Mouse (Mus musculus): ENCODE results near the gene Car15. TPM values are rescaled to one million over a fixed set of nuclear protein-coding genes. Genes with fewer than 3 reads are reported as not detected.
A peak's percentile ranks its signal among the peaks of the same experiment; 100 is the strongest.

Gene Car15
- polyA plus RNA-seq, 1 experiment from 2014 or later = 1.4 TPM

DNA sequence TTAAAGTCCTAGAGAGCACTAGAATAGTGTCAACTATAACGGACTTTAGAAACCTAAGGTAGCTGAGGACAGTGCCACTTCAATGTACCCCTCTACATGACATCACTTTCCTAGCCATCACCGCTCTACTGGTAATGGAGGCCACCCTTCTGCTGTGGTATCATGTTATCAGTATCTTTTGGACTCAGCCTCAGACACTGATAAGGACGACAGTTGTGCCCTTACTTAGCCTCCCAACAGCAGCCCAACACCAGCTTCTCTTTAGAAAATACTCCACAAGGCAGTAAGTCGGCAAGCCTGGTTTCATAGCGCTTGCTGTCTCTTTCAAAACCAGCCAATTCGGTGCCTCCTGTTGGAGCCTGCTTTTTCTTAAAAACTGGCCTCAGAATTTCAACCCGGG lies 3.6 kb downstream of the Car15 start:
- in situ Hi-C loops (cut with MboI; ENCODE audit: low pct_unique_long_range_greater_than_20kb) = no loop called here
- H3K27me3 ChIP-seq = peaks cover 17% of the 10 kb centered on the region
- ATAC-seq = no peak
- no peak for DNase-seq (ENCODE audit: low read depth, low spot score)
- TF ChIP-seq CTCF (IDR thresholded peaks at IDR 0.05) = no peak
- POLR2A ChIA-PET = interaction anchor here (1.6 kb wide), 1 partner anchor 22 kb away, joined by 4 read pairs; no protein-coding TSS in a partner anchor
- CTCF ChIA-PET = interaction anchor here (0.7 to 1.7 kb wide), 3 partner anchors 10 to 14 kb away, joined by 3 to 7 read pairs (median 4); no protein-coding TSS in a partner anchor

DNA sequence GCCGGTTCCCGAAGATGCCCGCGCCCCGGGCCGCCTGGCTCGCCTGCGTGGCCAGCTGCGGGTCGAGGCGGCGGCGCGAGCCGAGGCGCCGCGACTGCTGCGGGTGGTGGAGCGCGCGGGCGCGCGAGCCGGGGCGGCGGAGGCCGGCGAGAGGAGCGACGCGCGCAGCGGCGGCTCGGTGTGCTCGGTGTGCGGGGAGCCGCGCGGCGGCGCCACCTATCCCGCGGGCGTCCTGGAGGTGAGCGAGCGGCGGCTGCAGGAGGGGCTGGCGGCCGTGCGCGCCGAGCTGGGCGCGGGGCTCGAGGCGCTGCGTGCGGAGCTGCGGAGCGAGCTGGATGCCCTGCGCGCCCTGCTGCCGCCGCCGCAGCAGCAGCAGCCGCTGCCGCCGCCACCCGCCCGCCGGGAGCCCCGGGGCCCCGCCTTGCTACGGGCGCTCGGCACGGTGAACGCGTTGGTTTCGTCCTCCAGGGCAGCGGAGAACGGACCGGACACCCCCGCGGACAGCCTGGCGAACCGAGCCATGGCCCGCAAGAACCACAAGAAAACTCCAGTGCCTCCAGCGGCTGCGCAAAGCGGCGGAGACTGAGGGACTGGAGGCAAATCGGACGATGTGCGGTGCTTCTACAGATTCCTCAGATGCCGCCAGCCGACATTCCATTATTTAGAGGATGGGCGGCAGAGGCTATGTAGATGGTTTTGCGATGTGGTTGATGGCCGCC lies 4.3 kb downstream of the Car15 start:
- CTCF ChIA-PET = interaction anchor here (0.7 to 1.7 kb wide), 4 partner anchors 9 to 15 kb away, joined by 3 to 7 read pairs (median 4); no protein-coding TSS in a partner anchor
- no peak for ATAC-seq
- no peak for TF ChIP-seq CTCF (IDR thresholded peaks at IDR 0.05)
- in situ Hi-C loops (cut with MboI; ENCODE audit: low pct_unique_long_range_greater_than_20kb) = no loop called here
- DNase-seq (ENCODE audit: low read depth, low spot score) = no peak
- POLR2A ChIA-PET = interaction anchor here (1.6 kb wide), 1 partner anchor 21 kb away, joined by 4 read pairs; no protein-coding TSS in a partner anchor
- peaks cover 17% of the 10 kb centered on the region for H3K27me3 ChIP-seq

DNA sequence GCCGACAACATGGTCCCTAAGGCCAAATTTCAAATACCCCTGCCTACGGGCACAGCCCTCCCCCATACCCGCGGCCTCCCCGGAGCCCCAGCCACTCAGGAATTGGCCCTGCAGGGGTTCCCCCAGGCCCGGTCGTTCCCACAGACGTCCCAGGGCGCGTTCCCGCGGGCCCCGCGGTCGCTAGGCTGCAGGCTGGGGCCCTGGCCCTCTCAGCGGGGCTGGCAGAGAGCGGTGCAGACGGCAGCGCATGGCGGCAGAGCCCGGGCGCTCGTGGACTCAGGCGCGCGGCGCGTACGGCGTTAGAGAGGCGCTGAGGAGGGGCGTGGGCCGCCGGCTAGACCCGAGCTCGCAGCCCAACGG lies 4.9 kb downstream of the Car15 start:
- POLR2A ChIA-PET = interaction anchor here (1.6 kb wide), 1 partner anchor 21 kb away, joined by 4 read pairs; no protein-coding TSS in a partner anchor
- in situ Hi-C loops (cut with MboI; ENCODE audit: low pct_unique_long_range_greater_than_20kb) = no loop called here
- peaks cover 17% of the 10 kb centered on the region for H3K27me3 ChIP-seq
- ATAC-seq (no peak), DNase-seq (ENCODE audit: low read depth, low spot score) (no peak)
- CTCF ChIA-PET = interaction anchor here (0.9 to 1.7 kb wide), 2 partner anchors 14 to 16 kb away, joined by 3 to 7 read pairs; no protein-coding TSS in a partner anchor
- TF ChIP-seq CTCF (IDR thresholded peaks at IDR 0.05) = no peak

DNA sequence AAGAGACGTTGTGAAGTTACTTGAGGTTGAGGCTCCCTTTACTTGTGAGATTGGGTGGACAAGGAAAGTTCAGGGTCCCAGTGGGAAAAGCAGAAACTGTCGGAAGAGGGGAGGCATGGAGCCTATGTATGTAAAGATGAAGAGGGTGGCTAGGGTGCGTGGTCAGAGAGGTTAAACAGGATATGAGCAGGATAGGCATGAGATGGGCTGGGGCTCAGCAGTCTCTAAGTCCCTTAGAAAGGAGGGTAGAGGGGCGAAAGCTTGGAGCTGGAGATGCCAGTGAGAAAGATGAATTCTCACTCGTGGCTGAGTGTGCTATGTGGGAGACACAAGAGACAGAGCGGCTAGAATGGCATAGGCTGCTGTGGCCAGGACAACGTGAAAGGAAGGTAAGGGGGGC lies 5.3 kb downstream of the Car15 start, which contains the start of gene B830017H08Rik:
TSS of gene B830017H08Rik (plus strand) at position 301 of the 400 bp plus-strand sequence.
- in situ Hi-C loops (cut with MboI; ENCODE audit: low pct_unique_long_range_greater_than_20kb) = no loop called here

DNA sequence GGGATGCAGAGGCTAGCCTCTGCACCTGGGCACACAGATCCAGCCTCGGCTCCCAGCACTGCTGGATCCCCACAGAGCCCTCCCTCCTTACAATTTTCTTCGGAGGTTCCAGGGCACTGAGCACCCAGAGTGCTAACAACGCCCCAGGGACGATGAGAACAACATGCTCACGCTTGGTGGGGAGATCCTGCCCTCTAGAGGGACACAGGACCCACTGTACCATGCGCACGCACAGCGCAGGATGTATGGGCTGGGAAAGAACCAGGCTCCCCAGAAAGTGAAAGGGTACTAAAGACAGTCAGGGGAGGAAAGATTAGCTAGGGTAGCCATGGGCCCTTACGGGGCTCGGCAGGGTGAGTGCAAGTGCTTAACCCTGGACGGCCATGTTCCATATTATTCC lies 6.4 kb downstream of the Car15 start:
- ATAC-seq (no peak), DNase-seq (ENCODE audit: low read depth, low spot score) (no peak)
- no peak for TF ChIP-seq CTCF (IDR thresholded peaks at IDR 0.05)
- in situ Hi-C loops (cut with MboI; ENCODE audit: low pct_unique_long_range_greater_than_20kb) = no loop called here
- CTCF ChIA-PET = interaction anchor here (1.0 to 1.6 kb wide), 6 partner anchors 14 to 99 kb away, joined by 3 to 5 read pairs (median 3); partner anchors contain the start of gene Med15
- peaks cover 17% of the 10 kb centered on the region for H3K27me3 ChIP-seq
- POLR2A ChIA-PET = no interaction called here

More for the DNA sequence above, 5.3 kb downstream of the Car15 start, which contains the start of gene B830017H08Rik:
- H3K27me3 ChIP-seq = peaks cover 17% of the 10 kb centered on the region
- ChIA-PET CTCF (interaction anchor here (1.6 kb wide), 1 partner anchor 13 kb away, joined by 3 read pairs; no protein-coding TSS in a partner anchor), POLR2A (no interaction called here)
- TF ChIP-seq CTCF (IDR thresholded peaks at IDR 0.05) = no peak
- ATAC-seq = no peak
- no peak for DNase-seq (ENCODE audit: low read depth, low spot score)

DNA sequence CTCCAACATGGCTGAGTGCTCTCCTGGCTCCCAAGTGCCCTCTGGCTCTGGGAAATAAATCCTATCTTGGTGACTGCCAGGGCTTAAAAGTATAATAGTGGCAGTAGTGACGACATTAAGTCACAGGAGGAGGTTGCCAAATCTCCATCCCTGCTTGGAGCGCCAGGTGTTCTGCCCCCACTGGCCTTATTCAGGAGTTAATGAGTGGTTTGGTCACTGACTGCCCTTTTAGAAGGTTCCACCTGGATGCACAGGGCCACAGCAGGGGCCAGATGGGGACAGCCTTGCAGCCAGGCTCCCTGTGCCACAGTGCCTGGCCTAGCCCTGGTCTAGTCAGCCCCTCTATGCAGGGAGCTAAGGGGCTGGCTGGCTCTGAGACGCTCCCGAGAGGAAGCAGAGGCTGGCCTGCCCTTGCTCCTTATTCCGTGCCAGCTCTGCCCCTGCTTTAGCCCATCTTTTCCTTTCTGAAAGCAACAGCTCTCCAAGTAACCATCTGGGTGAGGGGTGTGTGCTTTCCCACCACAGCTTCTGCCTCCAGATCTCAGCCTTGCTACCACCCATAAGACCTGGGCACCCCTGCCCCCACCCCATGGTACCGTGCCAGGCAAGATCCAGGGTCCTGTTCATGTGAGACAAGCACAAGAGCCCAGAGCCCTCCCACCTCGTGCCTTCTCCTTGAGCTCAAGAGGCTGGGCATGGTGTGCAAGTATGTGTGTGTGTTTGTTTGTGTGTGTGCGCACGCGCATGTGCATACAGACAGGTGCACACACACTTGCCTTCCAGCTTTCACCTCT lies 7.6 kb downstream of the Car15 start:
- CTCF ChIA-PET = interaction anchor here (0.8 to 2.1 kb wide), 7 partner anchors 10 to 98 kb away, joined by 3 to 12 read pairs (median 3); partner anchors contain the start of gene Med15
- DNase-seq (ENCODE audit: low read depth, low spot score) (no peak), ATAC-seq (peak; percentile 31)
- no peak for TF ChIP-seq CTCF (IDR thresholded peaks at IDR 0.05)
- peaks cover 17% of the 10 kb centered on the region for H3K27me3 ChIP-seq
- POLR2A ChIA-PET = interaction anchor here (0.7 to 1.3 kb wide), 3 partner anchors 14 to 21 kb away, joined by 3 to 4 read pairs (median 3); no protein-coding TSS in a partner anchor
- in situ Hi-C loops (cut with MboI; ENCODE audit: low pct_unique_long_range_greater_than_20kb) = no loop called here

DNA sequence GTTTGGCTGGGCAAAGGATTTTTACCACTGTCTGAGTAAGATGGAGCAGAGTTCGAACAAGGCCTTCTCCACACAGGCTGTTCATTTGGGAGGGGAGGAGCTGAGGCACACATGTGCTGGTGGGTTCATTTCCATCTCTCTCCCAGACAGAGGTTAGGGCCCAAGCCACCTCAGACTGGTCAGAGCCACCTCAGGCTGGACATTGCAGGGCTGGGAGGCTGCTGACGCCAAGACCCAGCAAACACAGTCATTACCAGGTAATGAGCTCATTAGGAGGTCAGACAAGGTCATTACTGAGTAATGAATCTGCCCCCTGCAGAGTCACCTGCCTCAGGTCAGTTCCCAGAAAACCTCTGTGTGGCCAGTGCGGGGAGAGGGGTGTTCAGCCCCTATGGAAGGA lies 9.3 kb downstream of the Car15 start:
- in situ Hi-C loops (cut with MboI; ENCODE audit: low pct_unique_long_range_greater_than_20kb) = no loop called here
- DNase-seq (ENCODE audit: low read depth, low spot score) (no peak), ATAC-seq (no peak)
- TF ChIP-seq CTCF (IDR thresholded peaks at IDR 0.05) = no peak
- H3K27me3 ChIP-seq = peaks cover 9% of the 10 kb centered on the region
- CTCF ChIA-PET = interaction anchor here (0.8 to 2.1 kb wide), 2 partner anchors 16 to 20 kb away, joined by 3 to 12 read pairs; no protein-coding TSS in a partner anchor
- POLR2A ChIA-PET = no interaction called here

DNA sequence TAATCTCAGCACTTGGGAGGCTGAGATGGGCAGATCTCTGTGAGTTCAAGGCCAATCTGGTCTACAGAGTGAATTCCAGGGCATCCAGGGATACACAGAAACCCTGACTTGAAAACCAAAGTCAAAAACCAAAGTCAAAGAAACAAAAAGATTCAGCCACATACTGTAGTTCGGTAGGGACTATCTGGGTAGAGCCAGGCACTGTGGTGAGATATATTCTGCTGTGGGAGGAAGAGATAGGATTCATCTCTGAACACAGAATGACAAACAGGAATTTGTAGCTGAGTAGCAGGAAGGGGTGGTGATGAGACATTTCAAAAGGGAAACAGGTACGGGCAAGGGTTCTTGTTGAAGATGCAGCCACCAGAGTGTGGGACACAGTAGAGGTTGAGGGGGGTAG lies 9.9 kb downstream of the Car15 start:
- peaks cover 7% of the 10 kb centered on the region for H3K27me3 ChIP-seq
- DNase-seq (ENCODE audit: low read depth, low spot score) = no peak
- ATAC-seq = no peak
- POLR2A ChIA-PET = no interaction called here
- CTCF ChIA-PET = no interaction called here
- TF ChIP-seq CTCF (IDR thresholded peaks at IDR 0.05) = no peak
- in situ Hi-C loops (cut with MboI; ENCODE audit: low pct_unique_long_range_greater_than_20kb) = no loop called here

DNA sequence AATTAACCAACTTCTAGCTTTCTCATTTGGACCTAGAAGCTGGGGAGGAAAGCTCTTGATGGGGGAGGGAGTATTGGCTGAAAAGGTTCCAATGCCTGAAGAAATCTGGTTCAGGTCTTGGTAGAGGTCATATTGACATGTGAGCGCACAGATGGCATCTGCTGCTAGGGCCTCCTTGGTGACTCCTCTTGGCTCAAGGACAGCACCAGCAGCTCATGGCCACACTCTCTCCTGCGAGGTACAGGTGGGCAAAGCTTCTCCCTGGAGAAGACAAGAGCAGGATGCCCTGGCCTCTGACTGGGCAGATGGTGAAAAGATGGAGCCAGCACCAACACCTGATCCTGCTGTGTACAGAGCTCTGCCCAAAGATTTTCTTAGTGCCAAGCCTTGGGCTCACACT lies 11.7 kb downstream of the Car15 start:
- no peaks in the 10 kb centered on the region for H3K27me3 ChIP-seq
- no peak for TF ChIP-seq CTCF (IDR thresholded peaks at IDR 0.05)
- in situ Hi-C loops (cut with MboI; ENCODE audit: low pct_unique_long_range_greater_than_20kb) = no loop called here
- DNase-seq (ENCODE audit: low read depth, low spot score) (no peak), ATAC-seq (no peak)
- CTCF ChIA-PET = interaction anchor here (1.2 to 4.2 kb wide), 6 partner anchors 10 to 41 kb away, joined by 3 to 26 read pairs (median 4); no protein-coding TSS in a partner anchor
- POLR2A ChIA-PET = no interaction called here

DNA sequence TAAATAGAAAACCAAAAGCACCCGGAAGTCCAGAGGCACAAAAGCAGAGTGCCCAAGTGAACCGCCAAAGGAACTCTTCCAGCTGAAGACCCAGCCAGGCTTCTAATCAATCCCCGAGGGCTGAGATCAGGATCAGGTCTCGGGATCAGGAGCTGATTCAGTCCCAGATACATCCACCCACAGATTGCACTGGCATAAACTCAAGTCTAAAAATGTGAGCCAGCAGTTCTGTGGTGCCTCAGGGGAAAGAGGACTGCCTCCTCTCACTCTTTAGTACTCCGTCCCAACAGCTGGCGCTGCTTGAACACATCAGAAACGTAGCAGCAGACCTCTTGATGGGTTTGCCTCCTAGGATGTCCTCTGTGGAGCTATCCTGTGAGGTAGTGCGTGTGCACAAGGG lies 21.6 kb downstream of the Car15 start:
- ChIA-PET POLR2A (interaction anchor here (0.9 kb wide), 1 partner anchor 14 kb away, joined by 3 read pairs; no protein-coding TSS in a partner anchor), CTCF (interaction anchor here (0.7 to 1.7 kb wide), 3 partner anchors 10 to 35 kb away, joined by 3 to 7 read pairs (median 3); no protein-coding TSS in a partner anchor)
- no peaks in the 10 kb centered on the region for H3K27me3 ChIP-seq
- in situ Hi-C loops (cut with MboI; ENCODE audit: low pct_unique_long_range_greater_than_20kb) = no loop called here
- ATAC-seq (no peak), DNase-seq (ENCODE audit: low read depth, low spot score) (no peak)
- no peak for TF ChIP-seq CTCF (IDR thresholded peaks at IDR 0.05)

Measured in Patski (cell line).